Mouse (Mus musculus) ovary, postnatal 10 days (tissue): ENCODE results near the gene Gphn.

Experiments
- DNase-seq: peaks from one replicate; pipeline ENCODE4 v3.0.0; 2022; ENCODE audit warnings: low spot score

Gene Gphn

DNA sequence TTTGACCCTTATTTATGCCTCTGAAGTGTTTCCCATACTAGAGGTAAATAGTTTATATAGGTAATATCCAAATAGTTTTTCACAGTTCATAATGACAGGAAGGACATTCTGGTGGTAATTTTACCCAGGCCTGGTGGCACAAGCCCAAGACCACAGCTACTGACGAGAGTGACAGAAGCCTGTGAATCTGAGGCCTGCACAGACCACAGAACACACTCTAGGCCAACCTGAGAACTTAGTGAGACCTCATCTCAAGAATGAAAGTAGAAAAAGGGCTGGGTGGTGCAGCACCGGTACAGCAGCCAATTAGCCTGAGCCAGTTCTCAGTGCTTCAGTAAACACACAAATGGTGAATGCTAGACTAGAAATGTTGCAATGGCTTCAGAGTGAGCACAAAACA lies 491.6 kb downstream of the Gphn start:
- DNase-seq, result no peak

- DNase-seq, result no peak
Measured at GRCm38 (mm10) chr12:78727723-78728122, 501.5 kb downstream of the Gphn start.
